Mouse (Mus musculus): Measurements from ENCODE around the gene Olfr982. TPM values are rescaled to one million over a fixed set of nuclear protein-coding genes. Genes with fewer than 3 reads are reported as not detected.
A peak's percentile ranks its signal among the peaks of the same experiment; 100 is the strongest.

Olfr982 gene
- not detected in 2 replicates for polyA plus RNA-seq (2014; fragmentation: Nextera tagmentation; extraction: Ambion mirVana)

DNA sequence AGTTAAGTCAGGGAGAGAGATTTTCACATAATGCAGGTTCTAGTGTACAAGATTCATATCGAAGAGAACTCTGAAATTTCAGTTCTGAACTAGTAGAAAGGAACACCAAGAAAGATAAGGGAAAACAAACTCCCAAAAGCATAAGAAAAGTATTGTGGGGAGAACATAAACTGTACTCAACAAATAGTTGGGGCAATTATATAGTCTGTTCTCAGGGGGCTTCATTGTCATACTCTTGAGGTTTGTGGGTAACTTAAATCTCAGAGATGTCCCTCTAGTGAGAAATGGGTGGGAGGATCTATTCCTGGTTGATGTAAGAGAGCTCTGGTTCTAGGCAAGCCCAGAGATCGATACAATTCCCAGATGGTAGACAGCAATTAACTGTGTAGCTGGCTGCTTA, at the start of gene Olfr982:
Gene Olfr982, plus strand, starts transcription at position 301 of the 400 bp plus-strand sequence.
- Histone ChIP-seq H3K27me3 (ENCODE audit: control insufficient read depth, insufficient read depth, low read length) (no peaks in the 10 kb centered on the region), H3K4me2 (ENCODE audit: low read length) (no peak within 1 kb of the TSS), H3K36me3 (ENCODE audit: control insufficient read depth, insufficient read depth, low read length) (no peaks in the 10 kb centered on the region), H3K27ac (replicated peaks; ENCODE audit: low read depth, low read length) (no peak within 1 kb of the TSS), H3K4me1 (ENCODE audit: control insufficient read depth, insufficient read depth, low read length) (no peaks in the 10 kb centered on the region), H3K9ac (replicated peaks; ENCODE audit: low read length) (no peak within 1 kb of the TSS), H3K9me3 (ENCODE audit: control insufficient read depth, low read length) (no peaks in the 10 kb centered on the region), H3K4me3 (replicated peaks; ENCODE audit: low read depth, low read length) (no peak within 1 kb of the TSS)
- DNase-seq (no peak), ATAC-seq (ENCODE audit: low FRiP score, low TSS enrichment) (no peak)
- WGBS: 90% methylated on average over 2 of the region's 2 CpGs

GRCm38 (mm10) chr9:40050138-40050537, 23.5 kb upstream of the Olfr982 start:
- WGBS: 93% methylated on average over 19 of the region's 19 CpGs
- DNase-seq (no peak), ATAC-seq (ENCODE audit: low FRiP score, low TSS enrichment) (no peak)
- no peaks in the 10 kb centered on the region for H3K9me3 ChIP-seq (ENCODE audit: control insufficient read depth, low read length)
- no peaks in the 10 kb centered on the region for H3K27me3 ChIP-seq (ENCODE audit: control insufficient read depth, insufficient read depth, low read length)
- H3K27ac ChIP-seq (replicated peaks; ENCODE audit: low read depth, low read length): no peak overlapping the region
- H3K4me2 ChIP-seq (ENCODE audit: low read length): no peak overlapping the region
- H3K36me3 ChIP-seq (ENCODE audit: control insufficient read depth, insufficient read depth, low read length): no peaks in the 10 kb centered on the region
- no peak overlapping the region for H3K4me3 ChIP-seq (replicated peaks; ENCODE audit: low read depth, low read length)
- no peaks in the 10 kb centered on the region for H3K4me1 ChIP-seq (ENCODE audit: control insufficient read depth, insufficient read depth, low read length)
- H3K9ac ChIP-seq (replicated peaks; ENCODE audit: low read length): no peak overlapping the region

- H3K4me2 ChIP-seq (ENCODE audit: low read length): no peak within 1 kb of the TSS
- 89% methylated on average over 2 of the region's 2 CpGs for WGBS
- DNase-seq (no peak), ATAC-seq (ENCODE audit: low FRiP score, low TSS enrichment) (no peak)
- H3K9ac ChIP-seq (replicated peaks; ENCODE audit: low read length): no peak within 1 kb of the TSS
- H3K4me3 ChIP-seq (replicated peaks; ENCODE audit: low read depth, low read length): no peak within 1 kb of the TSS
- H3K36me3 ChIP-seq (ENCODE audit: control insufficient read depth, insufficient read depth, low read length): no peaks in the 10 kb centered on the region
- no peaks in the 10 kb centered on the region for H3K9me3 ChIP-seq (ENCODE audit: control insufficient read depth, low read length)
- H3K27me3 ChIP-seq (ENCODE audit: control insufficient read depth, insufficient read depth, low read length): no peaks in the 10 kb centered on the region
- no peaks in the 10 kb centered on the region for H3K4me1 ChIP-seq (ENCODE audit: control insufficient read depth, insufficient read depth, low read length)
- no peak within 1 kb of the TSS for H3K27ac ChIP-seq (replicated peaks; ENCODE audit: low read depth, low read length)
Measured at GRCm38 (mm10) chr9:40093495-40093894, 19.9 kb downstream of the Olfr982 start, which contains the start of gene Olfr983. TSS of gene Olfr983 (minus strand) at chr9:40093595.

DNA sequence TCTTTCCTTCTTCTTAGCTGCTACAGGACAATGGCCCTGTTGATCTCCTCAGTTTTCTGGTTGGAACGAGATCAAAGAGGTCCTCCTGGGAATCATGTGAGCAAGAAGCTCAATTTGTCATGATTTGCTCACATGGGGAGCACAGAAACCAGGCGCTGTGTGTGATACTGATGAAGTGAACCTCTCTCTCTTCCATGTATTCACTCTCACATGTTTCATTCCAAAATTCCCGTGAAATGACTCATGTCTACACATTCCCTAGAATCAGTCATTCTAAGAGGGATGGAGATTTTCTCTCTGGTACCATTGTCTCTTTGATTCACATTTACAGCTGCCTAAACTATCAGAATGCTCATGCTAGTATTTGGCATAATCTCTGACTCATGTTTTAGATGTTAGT, 21.1 kb downstream of the Olfr982 start:
- Histone ChIP-seq H3K4me3 (replicated peaks; ENCODE audit: low read depth, low read length) (no peak overlapping the region), H3K27me3 (ENCODE audit: control insufficient read depth, insufficient read depth, low read length) (no peaks in the 10 kb centered on the region), H3K4me2 (ENCODE audit: low read length) (no peak overlapping the region), H3K36me3 (ENCODE audit: control insufficient read depth, insufficient read depth, low read length) (no peaks in the 10 kb centered on the region), H3K27ac (replicated peaks; ENCODE audit: low read depth, low read length) (no peak overlapping the region), H3K4me1 (ENCODE audit: control insufficient read depth, insufficient read depth, low read length) (no peaks in the 10 kb centered on the region), H3K9ac (replicated peaks; ENCODE audit: low read length) (no peak overlapping the region), H3K9me3 (ENCODE audit: control insufficient read depth, low read length) (no peaks in the 10 kb centered on the region)
- WGBS: 67% methylated on average over 3 of the region's 3 CpGs
- DNase-seq (no peak), ATAC-seq (ENCODE audit: low FRiP score, low TSS enrichment) (no peak)

GRCm38 (mm10) chr9:40114106-40114505, 40.5 kb downstream of the Olfr982 start, which contains the start of gene Olfr984:
TSS of gene Olfr984 (minus strand) at chr9:40114206.
- Histone ChIP-seq H3K9ac (replicated peaks; ENCODE audit: low read length) (no peak within 1 kb of the TSS), H3K4me1 (ENCODE audit: control insufficient read depth, insufficient read depth, low read length) (no peaks in the 10 kb centered on the region), H3K27me3 (ENCODE audit: control insufficient read depth, insufficient read depth, low read length) (no peaks in the 10 kb centered on the region), H3K36me3 (ENCODE audit: control insufficient read depth, insufficient read depth, low read length) (no peaks in the 10 kb centered on the region), H3K9me3 (ENCODE audit: control insufficient read depth, low read length) (no peaks in the 10 kb centered on the region), H3K4me3 (replicated peaks; ENCODE audit: low read depth, low read length) (no peak within 1 kb of the TSS), H3K4me2 (ENCODE audit: low read length) (no peak within 1 kb of the TSS), H3K27ac (replicated peaks; ENCODE audit: low read depth, low read length) (no peak within 1 kb of the TSS)
- ATAC-seq (ENCODE audit: low FRiP score, low TSS enrichment): no peak
- 76% methylated on average over 2 of the region's 2 CpGs for WGBS
- no peak for DNase-seq

GRCm38 (mm10) chr9:40116645-40117286, 43.1 kb downstream of the Olfr982 start:
- Histone ChIP-seq H3K4me2 (ENCODE audit: low read length) (no peak overlapping the region), H3K36me3 (ENCODE audit: control insufficient read depth, insufficient read depth, low read length) (no peaks in the 10 kb centered on the region), H3K27ac (replicated peaks; ENCODE audit: low read depth, low read length) (no peak overlapping the region), H3K4me3 (replicated peaks; ENCODE audit: low read depth, low read length) (no peak overlapping the region), H3K27me3 (ENCODE audit: control insufficient read depth, insufficient read depth, low read length) (no peaks in the 10 kb centered on the region), H3K4me1 (ENCODE audit: control insufficient read depth, insufficient read depth, low read length) (no peaks in the 10 kb centered on the region), H3K9ac (replicated peaks; ENCODE audit: low read length) (no peak overlapping the region), H3K9me3 (ENCODE audit: control insufficient read depth, low read length) (no peaks in the 10 kb centered on the region)
- DNase-seq (no peak), ATAC-seq (ENCODE audit: low FRiP score, low TSS enrichment) (no peak)
- 67% methylated on average over 10 of the region's 10 CpGs for WGBS

DNA sequence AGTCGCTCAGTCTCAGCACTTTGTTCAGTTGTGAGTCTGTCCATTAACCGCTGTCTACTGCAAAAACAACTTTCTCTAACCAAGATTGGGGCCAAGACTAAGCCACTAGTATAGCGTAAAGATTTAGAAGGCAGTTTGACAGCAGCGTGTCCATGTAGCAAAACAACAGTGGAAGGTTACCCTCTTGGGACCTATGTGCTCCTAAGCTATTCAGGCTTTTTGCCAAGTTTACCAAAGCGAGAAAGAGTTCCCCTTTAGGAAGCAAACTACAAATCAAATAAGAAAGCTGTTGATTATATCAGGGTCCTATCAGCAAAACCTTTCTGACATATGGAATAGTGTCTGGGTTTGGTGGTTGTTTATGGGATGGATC, 43.6 kb downstream of the Olfr982 start:
- DNase-seq (peak; percentile 20), ATAC-seq (ENCODE audit: low FRiP score, low TSS enrichment) (no peak)
- Histone ChIP-seq H3K4me2 (ENCODE audit: low read length) (no peak overlapping the region), H3K4me1 (ENCODE audit: control insufficient read depth, insufficient read depth, low read length) (no peaks in the 10 kb centered on the region), H3K27ac (replicated peaks; ENCODE audit: low read depth, low read length) (no peak overlapping the region), H3K9ac (replicated peaks; ENCODE audit: low read length) (no peak overlapping the region), H3K27me3 (ENCODE audit: control insufficient read depth, insufficient read depth, low read length) (no peaks in the 10 kb centered on the region), H3K4me3 (replicated peaks; ENCODE audit: low read depth, low read length) (no peak overlapping the region), H3K36me3 (ENCODE audit: control insufficient read depth, insufficient read depth, low read length) (no peaks in the 10 kb centered on the region), H3K9me3 (ENCODE audit: control insufficient read depth, low read length) (no peaks in the 10 kb centered on the region)
- WGBS: 81% methylated on average over 5 of the region's 5 CpGs

Other genes starting within 250 kb of the Olfr982 start
- not detected in 2 replicates for gene Olfr971, start 237.0 kb upstream of the Olfr982 start, polyA plus RNA-seq (2014; fragmentation: Nextera tagmentation; extraction: Ambion mirVana)
- not detected in 2 replicates for gene Olfr972, start 207.4 kb upstream of the Olfr982 start, polyA plus RNA-seq (2014; fragmentation: Nextera tagmentation; extraction: Ambion mirVana)
- not detected in 2 replicates for gene Olfr229, start 166.5 kb upstream of the Olfr982 start, polyA plus RNA-seq (2014; fragmentation: Nextera tagmentation; extraction: Ambion mirVana)
- gene Olfr974, start 136.3 kb upstream of the Olfr982 start, polyA plus RNA-seq (2014; fragmentation: Nextera tagmentation; extraction: Ambion mirVana): not detected in 2 replicates
- not detected in 2 replicates for gene Olfr975, start 121.8 kb upstream of the Olfr982 start, polyA plus RNA-seq (2014; fragmentation: Nextera tagmentation; extraction: Ambion mirVana)
- not detected in 2 replicates for gene Olfr976, start 112.7 kb upstream of the Olfr982 start, polyA plus RNA-seq (2014; fragmentation: Nextera tagmentation; extraction: Ambion mirVana)
- not detected in 2 replicates for gene Olfr978, start 81.7 kb upstream of the Olfr982 start, polyA plus RNA-seq (2014; fragmentation: Nextera tagmentation; extraction: Ambion mirVana)
- not detected in 2 replicates for gene Olfr979, start 70.4 kb upstream of the Olfr982 start, polyA plus RNA-seq (2014; fragmentation: Nextera tagmentation; extraction: Ambion mirVana)
- gene Olfr980, start 64.2 kb upstream of the Olfr982 start, polyA plus RNA-seq (2014; fragmentation: Nextera tagmentation; extraction: Ambion mirVana): not detected in 2 replicates
- not detected in 2 replicates for gene Olfr981, start 52.4 kb upstream of the Olfr982 start, polyA plus RNA-seq (2014; fragmentation: Nextera tagmentation; extraction: Ambion mirVana)
- gene Olfr983, start 19.8 kb downstream of the Olfr982 start, polyA plus RNA-seq (2014; fragmentation: Nextera tagmentation; extraction: Ambion mirVana): not detected in 2 replicates
- gene Olfr984, start 40.4 kb downstream of the Olfr982 start, polyA plus RNA-seq (2014; fragmentation: Nextera tagmentation; extraction: Ambion mirVana): not detected in 2 replicates
- gene Olfr985, start 56.4 kb downstream of the Olfr982 start, polyA plus RNA-seq (2014; fragmentation: Nextera tagmentation; extraction: Ambion mirVana): not detected in 2 replicates
- not detected in 2 replicates for gene Tmem225, start 74.3 kb downstream of the Olfr982 start, polyA plus RNA-seq (2014; fragmentation: Nextera tagmentation; extraction: Ambion mirVana)
- gene Olfr986, start 107.1 kb downstream of the Olfr982 start, polyA plus RNA-seq (2014; fragmentation: Nextera tagmentation; extraction: Ambion mirVana): not detected in 2 replicates
- gene Zfp202, start 118.5 kb downstream of the Olfr982 start, polyA plus RNA-seq (2014; fragmentation: Nextera tagmentation; extraction: Ambion mirVana): 11.6 and 11.7 TPM in 2 replicates
- gene Scn3b, start 195.4 kb downstream of the Olfr982 start, polyA plus RNA-seq (2014; fragmentation: Nextera tagmentation; extraction: Ambion mirVana): 142 and 154 TPM in 2 replicates